Mouse (Mus musculus) ES-E14 (cell line): Measurements from ENCODE around the gene Arl10.

Experiments
- CHD2 ChIP-seq: IDR thresholded peaks from 2 replicates; pipeline ENCODE4 v1.6.1; 2014; ENCODE audit warnings: mild to moderate bottlenecking, low read depth, low read length, inconsistent platforms
- ZNF384 ChIP-seq: IDR thresholded peaks from 2 replicates; pipeline ENCODE4 v1.6.1; 2012; ENCODE audit warnings: low read depth, low read length, inconsistent platforms

- TF ChIP-seq CHD2 (no peak), ZNF384 (no peak)
These were observed 35.8 kb downstream of the Arl10 start for GRCm38 (mm10) chr13:54610613-54610971.
